Mouse (Mus musculus) adipocyte (in vitro differentiated cells): ENCODE data around the gene Sesn2.

Source experiments
- DNase-seq: peaks from one replicate; pipeline ENCODE4 v3.0.0-alpha.2; 2016; ENCODE audit warnings: low spot score

Gene Sesn2

GRCm38 (mm10) chr4:132477833-132478232 is 32.5 kb downstream of the Sesn2 start:
- DNase-seq = no peak

GRCm38 (mm10) chr4:132475895-132476878 is 34.1 kb downstream of the Sesn2 start:
- DNase-seq = peak; percentile 36

GRCm38 (mm10) chr4:132474631-132475030 is 35.7 kb downstream of the Sesn2 start:
- peak; percentile 89 for DNase-seq

GRCm38 (mm10) chr4:132473411-132473810 is 36.9 kb downstream of the Sesn2 start:
- DNase-seq = no peak

GRCm38 (mm10) chr4:132469873-132470272 is 40.4 kb downstream of the Sesn2 start:
- no peak for DNase-seq

GRCm38 (mm10) chr4:132464255-132464613 is 46.1 kb downstream of the Sesn2 start:
- no peak for DNase-seq

- DNase-seq = peak; percentile 91
These were observed 46.7 kb downstream of the Sesn2 start, which contains the start of gene Med18 for GRCm38 (mm10) chr4:132463430-132464254. Gene Med18 (minus strand): TSS chr4:132463921.

- no peak for DNase-seq
These were observed 47.5 kb downstream of the Sesn2 start for GRCm38 (mm10) chr4:132462836-132463235.

- no peak for DNase-seq
These were observed 50.1 kb downstream of the Sesn2 start for GRCm38 (mm10) chr4:132460225-132460624.

GRCm38 (mm10) chr4:132455561-132455960 is 54.7 kb downstream of the Sesn2 start:
- no peak for DNase-seq

- no peak for DNase-seq
These were observed 55.2 kb downstream of the Sesn2 start for GRCm38 (mm10) chr4:132455146-132455545.

GRCm38 (mm10) chr4:132454216-132454615 is 56.1 kb downstream of the Sesn2 start:
- DNase-seq = no peak

- no peak for DNase-seq
These were observed 60.5 kb downstream of the Sesn2 start for GRCm38 (mm10) chr4:132449778-132450177.

GRCm38 (mm10) chr4:132446105-132446504 is 64.2 kb downstream of the Sesn2 start:
- DNase-seq = no peak

- DNase-seq = no peak
These were observed 65.8 kb downstream of the Sesn2 start for GRCm38 (mm10) chr4:132444516-132444915.
